Mouse (Mus musculus): ENCODE results near the gene Foxp4.

Foxp4 gene

GRCm38 (mm10) chr17:47924383-47925339 is at the start of gene Foxp4:
Gene Foxp4, minus strand, starts transcription at chr17:47924645.
- peak; percentile 93 for DNase-seq (ENCODE audit: low read depth)

GRCm38 (mm10) chr17:47973563-47974472 is 49.4 kb upstream of the Foxp4 start:
- DNase-seq (ENCODE audit: low read depth), result peak; percentile 29

GRCm38 (mm10) chr17:47965885-47966505 is 41.5 kb upstream of the Foxp4 start:
- DNase-seq (ENCODE audit: low read depth), result no peak

GRCm38 (mm10) chr17:47958046-47958790 is 33.8 kb upstream of the Foxp4 start:
- no peak for DNase-seq (ENCODE audit: low read depth)

GRCm38 (mm10) chr17:47956486-47956885 is 32.0 kb upstream of the Foxp4 start:
- DNase-seq (ENCODE audit: low read depth), result no peak

GRCm38 (mm10) chr17:47955054-47955741 is 30.8 kb upstream of the Foxp4 start:
- DNase-seq (ENCODE audit: low read depth), result no peak

GRCm38 (mm10) chr17:47953231-47953630 is 28.8 kb upstream of the Foxp4 start:
- DNase-seq (ENCODE audit: low read depth), result no peak

- no peak for DNase-seq (ENCODE audit: low read depth)
Observed at GRCm38 (mm10) chr17:47952368-47953081, 28.1 kb upstream of the Foxp4 start.

- no peak for DNase-seq (ENCODE audit: low read depth)
Observed at GRCm38 (mm10) chr17:47951452-47951851, 27.0 kb upstream of the Foxp4 start.

- no peak for DNase-seq (ENCODE audit: low read depth)
Observed at GRCm38 (mm10) chr17:47950831-47951230, 26.4 kb upstream of the Foxp4 start.

- no peak for DNase-seq (ENCODE audit: low read depth)
Observed at GRCm38 (mm10) chr17:47949441-47949840, 25.0 kb upstream of the Foxp4 start.

GRCm38 (mm10) chr17:47948753-47949152 is 24.3 kb upstream of the Foxp4 start:
- no peak for DNase-seq (ENCODE audit: low read depth)

- DNase-seq (ENCODE audit: low read depth), result peak; percentile 42
Observed at GRCm38 (mm10) chr17:47946921-47947420, 22.5 kb upstream of the Foxp4 start.

GRCm38 (mm10) chr17:47946111-47946510 is 21.7 kb upstream of the Foxp4 start:
- DNase-seq (ENCODE audit: low read depth), result no peak

- peak; percentile 79 for DNase-seq (ENCODE audit: low read depth)
Observed at GRCm38 (mm10) chr17:47943103-47943870, 18.8 kb upstream of the Foxp4 start.

GRCm38 (mm10) chr17:47942008-47942407 is 17.6 kb upstream of the Foxp4 start:
- no peak for DNase-seq (ENCODE audit: low read depth)

GRCm38 (mm10) chr17:47938839-47939238 is 14.4 kb upstream of the Foxp4 start:
- DNase-seq (ENCODE audit: low read depth), result no peak

- no peak for DNase-seq (ENCODE audit: low read depth)
Observed at GRCm38 (mm10) chr17:47937926-47938600, 13.6 kb upstream of the Foxp4 start.

GRCm38 (mm10) chr17:47936591-47936990 is 12.1 kb upstream of the Foxp4 start:
- DNase-seq (ENCODE audit: low read depth), result no peak

Data from induced T-regulatory cell, adult 2 months (primary cell).